Mouse (Mus musculus): ENCODE data around the gene Olfr1344.

- TF ChIP-seq POLR2A (IDR thresholded peaks at IDR 0.05; ENCODE audit: low read depth, low read length) (no peak), CTCF (conservative IDR thresholded peaks at IDR 0.05; ENCODE audit: insufficient read depth, insufficient read length, low read depth, low read length) (no peak)
These were observed 23.7 kb upstream of the Olfr1344 start for GRCm38 (mm10) chr7:6414626-6415441.
